Mouse (Mus musculus) liver, adult 2 months (tissue): ENCODE measurements at regions not wholly inside any gene's neighbourhood (a gene's known extent, or its start where the extent isn't known, plus 50 kb on each side); places are given as distances from the start of the nearest gene placed in this dataset.
"Not testable (repeated sequence)": the region's sequence is repeated elsewhere in the genome, so short reads cannot be mapped to it uniquely, and the experiment has no call there.

Experiments used
- DNase-seq: peaks from one replicate; pipeline ENCODE4 v3.0.0-alpha.2; 2011; ENCODE audit warnings: low read depth, low spot score; ENCODE audit errors: extremely low read depth
- H3K27ac ChIP-seq: fragments of 200-500 bp; replicated peaks from 2 replicates; pipeline ENCODE4 v1.5.1; 2012; ENCODE audit warnings: low read depth, mild to moderate bottlenecking, control low read depth, inconsistent platforms, low read length; ENCODE audit not compliant: insufficient read depth
- H3K27me3 ChIP-seq: fragments of 200-500 bp; 2 replicates; pipeline ENCODE4 v1.6.1; 2012; ENCODE audit warnings: mild to moderate bottlenecking, moderate library complexity, low read length, inconsistent platforms; ENCODE audit not compliant: control insufficient read depth, insufficient read depth
- H3K36me3 ChIP-seq: fragments of 200-500 bp; 2 replicates; pipeline ENCODE4 v1.6.1; 2012; ENCODE audit warnings: low read length, inconsistent platforms; ENCODE audit not compliant: control insufficient read depth, insufficient read depth
- H3K4me1 ChIP-seq: fragments of 200-500 bp; 2 replicates; pipeline ENCODE4 v1.6.1; 2011; ENCODE audit warnings: low read length; ENCODE audit not compliant: control insufficient read depth, insufficient read depth
- H3K4me3 ChIP-seq: fragments of 200-500 bp; 2 replicates; pipeline ENCODE4 v1.5.1; 2011; ENCODE audit warnings: low read depth, mild to moderate bottlenecking, control low read depth, low read length, moderate library complexity; ENCODE audit not compliant: insufficient read depth
- H3K79me2 ChIP-seq: fragments of 200-500 bp; 2 replicates; pipeline ENCODE4 v1.6.1; 2012; ENCODE audit warnings: inconsistent platforms, mild to moderate bottlenecking, low read length, moderate library complexity; ENCODE audit not compliant: control insufficient read depth, insufficient read depth
- H3K9ac ChIP-seq: fragments of 200-500 bp; 2 replicates; pipeline ENCODE4 v1.6.1; 2012; ENCODE audit warnings: low read depth, mild to moderate bottlenecking, control low read depth, inconsistent platforms, low read length
- CTCF ChIP-seq: fragments of 200-500 bp; IDR thresholded peaks from 2 replicates; pipeline ENCODE4 v1.5.1; 2011; ENCODE audit warnings: low read depth, low read length, control low read depth
- POLR2A ChIP-seq: fragments of 200-500 bp; IDR thresholded peaks from 2 replicates; pipeline ENCODE4 v1.6.1; 2011; ENCODE audit warnings: low read length, control low read depth; ENCODE audit not compliant: insufficient read depth; ENCODE audit errors: extremely low read depth
- WGBS: fragments of 180-500 bp; shearing (Covaris S2); methylation state at CpG from one replicate; pipeline ENCODE4 v1.1.7; 2018; 5-methylcytosine and 5-hydroxymethylcytosine counted together

DNA sequence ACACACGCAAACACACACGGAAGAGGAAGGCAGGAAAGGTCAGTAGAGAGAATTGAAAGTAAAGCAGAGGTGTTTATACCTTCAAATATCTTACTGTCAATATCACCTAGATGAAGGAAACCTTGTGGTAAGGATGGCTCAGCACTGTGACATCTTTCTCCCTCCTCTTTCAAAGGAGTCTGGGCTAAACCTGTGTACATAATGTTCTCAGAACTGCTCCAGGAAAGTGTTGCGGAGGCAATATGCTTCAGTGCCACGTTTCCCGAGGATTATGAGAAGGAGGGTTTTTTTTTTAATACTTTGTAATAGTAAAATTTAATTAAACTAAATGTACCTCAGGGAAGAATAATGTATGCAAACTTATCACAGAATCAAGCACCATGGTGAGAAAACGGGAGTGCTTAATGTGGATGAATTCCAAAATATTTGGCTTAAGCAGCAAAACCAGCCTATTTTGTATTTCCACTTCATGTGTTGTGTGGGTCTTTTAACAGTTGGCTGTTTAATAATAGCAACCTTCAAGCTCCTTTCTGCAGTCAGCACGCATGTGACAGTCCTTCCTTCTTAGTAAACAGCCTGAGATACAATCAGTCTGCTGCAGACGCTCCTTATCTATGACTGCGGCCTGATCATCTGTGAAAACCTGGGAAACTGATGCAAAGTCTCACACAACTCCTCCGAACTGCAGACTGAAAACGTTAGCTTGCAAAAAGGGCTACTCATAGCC lies 138.5 kb downstream of the Serpinb8 start:
- Histone ChIP-seq H3K79me2 (no peaks in the 10 kb centered on the region), H3K4me3 (no peak overlapping the region), H3K9ac (no peak overlapping the region), H3K4me1 (no peaks in the 10 kb centered on the region), H3K27me3 (no peaks in the 10 kb centered on the region), H3K27ac (no peak overlapping the region), H3K36me3 (no peaks in the 10 kb centered on the region)
- no peak for DNase-seq
- WGBS, result 58% methylated on average over 11 of the region's 11 CpGs
- no peak for TF ChIP-seq CTCF
- no peak for TF ChIP-seq POLR2A

DNA sequence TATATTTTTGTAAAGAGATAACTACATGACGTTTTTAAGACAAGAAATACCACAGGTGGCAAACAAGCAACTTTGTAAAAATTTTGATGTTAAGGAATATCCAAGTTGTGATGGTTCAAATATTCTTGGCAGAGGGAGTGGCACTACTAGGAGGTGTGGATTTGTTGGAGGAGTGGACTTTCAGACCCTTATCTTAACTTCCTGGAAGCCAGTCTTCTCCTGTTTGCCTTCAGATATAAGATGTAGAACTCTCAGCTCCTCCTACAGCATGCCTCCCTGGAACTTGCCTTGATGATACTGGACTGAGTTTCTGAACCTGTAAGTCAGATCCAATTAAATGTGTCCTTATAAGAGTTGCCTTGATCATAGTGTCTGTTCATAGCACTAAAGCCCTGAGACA lies 175.5 kb downstream of the Serpinb8 start:
- H3K4me1 ChIP-seq, result no peaks in the 10 kb centered on the region
- TF ChIP-seq CTCF (no peak), POLR2A (no peak)
- H3K27me3 ChIP-seq, result no peaks in the 10 kb centered on the region
- 55% methylated on average over 1 of the region's 1 CpGs for WGBS
- H3K79me2 ChIP-seq, result no peaks in the 10 kb centered on the region
- no peak overlapping the region for H3K4me3 ChIP-seq
- H3K36me3 ChIP-seq, result no peaks in the 10 kb centered on the region
- H3K27ac ChIP-seq, result no peak overlapping the region
- H3K9ac ChIP-seq, result no peak overlapping the region
- no peak for DNase-seq

DNA sequence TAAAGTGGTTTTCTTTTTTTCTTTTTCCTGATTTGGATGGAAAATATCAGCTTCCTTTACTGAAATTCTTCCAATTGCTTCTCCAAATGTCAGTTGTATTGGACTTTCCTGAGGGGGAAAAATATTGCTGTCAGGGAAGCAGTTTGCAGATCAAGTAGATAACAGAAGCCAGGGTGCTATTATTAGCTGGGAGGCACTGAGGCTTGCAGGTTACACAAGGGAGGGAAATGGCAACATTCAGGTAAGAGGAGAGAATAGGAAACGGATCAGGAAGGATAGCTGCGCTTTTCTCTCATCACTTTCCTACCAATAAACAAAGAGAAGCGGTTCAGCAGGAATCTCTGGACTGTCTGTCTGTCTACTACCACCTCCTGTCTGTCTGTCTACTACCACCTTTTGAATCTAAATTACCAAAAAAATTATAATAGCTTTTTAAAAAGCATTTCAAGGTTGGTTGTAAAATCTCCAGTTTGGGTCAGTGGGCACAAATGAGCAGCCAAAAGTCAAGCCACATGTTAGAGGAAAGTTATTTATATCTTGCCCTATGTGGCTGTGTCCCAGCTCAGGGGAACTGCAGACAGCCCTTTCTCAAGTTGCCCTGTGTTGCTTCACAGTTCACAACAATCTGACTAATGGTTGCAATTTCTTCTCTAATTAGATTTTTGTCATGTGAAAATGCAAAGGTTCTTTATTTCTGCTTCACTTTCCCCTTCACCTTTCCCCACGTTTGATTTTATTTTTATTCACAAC lies 177.6 kb downstream of the Serpinb8 start:
- TF ChIP-seq CTCF, result no peak
- no peak for TF ChIP-seq POLR2A
- H3K36me3 ChIP-seq, result no peaks in the 10 kb centered on the region
- no peaks in the 10 kb centered on the region for H3K4me1 ChIP-seq
- WGBS, result 52% methylated on average over 4 of the region's 4 CpGs
- H3K4me3 ChIP-seq, result no peak overlapping the region
- no peak for DNase-seq
- H3K27me3 ChIP-seq, result no peaks in the 10 kb centered on the region
- H3K9ac ChIP-seq, result no peak overlapping the region
- no peaks in the 10 kb centered on the region for H3K79me2 ChIP-seq
- no peak overlapping the region for H3K27ac ChIP-seq

DNA sequence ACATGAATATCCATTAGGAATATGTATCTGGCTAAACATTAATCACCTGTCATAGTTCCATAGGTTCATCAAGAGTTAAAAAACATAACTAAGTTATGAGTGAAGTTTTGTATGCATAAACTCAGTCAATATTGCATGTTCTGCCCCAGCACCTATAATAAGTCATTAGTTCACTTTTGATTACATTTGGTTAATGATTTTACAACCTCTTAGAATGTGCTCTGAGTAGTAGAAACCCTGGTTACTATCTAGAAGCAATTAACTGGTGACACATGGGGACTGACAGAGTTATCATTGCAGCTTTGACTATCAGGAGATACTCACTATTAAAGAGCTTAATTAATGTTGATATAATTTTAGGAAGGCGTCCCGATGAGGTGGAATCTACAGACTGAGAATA lies 183.2 kb downstream of the Serpinb8 start:
- no peaks in the 10 kb centered on the region for H3K79me2 ChIP-seq
- H3K4me1 ChIP-seq, result no peaks in the 10 kb centered on the region
- H3K4me3 ChIP-seq, result no peak overlapping the region
- no peaks in the 10 kb centered on the region for H3K27me3 ChIP-seq
- WGBS, result 85% methylated on average over 2 of the region's 2 CpGs
- H3K27ac ChIP-seq, result no peak overlapping the region
- no peak overlapping the region for H3K9ac ChIP-seq
- no peak for TF ChIP-seq CTCF
- TF ChIP-seq POLR2A, result no peak
- DNase-seq, result peak; percentile 13
- no peaks in the 10 kb centered on the region for H3K36me3 ChIP-seq

DNA sequence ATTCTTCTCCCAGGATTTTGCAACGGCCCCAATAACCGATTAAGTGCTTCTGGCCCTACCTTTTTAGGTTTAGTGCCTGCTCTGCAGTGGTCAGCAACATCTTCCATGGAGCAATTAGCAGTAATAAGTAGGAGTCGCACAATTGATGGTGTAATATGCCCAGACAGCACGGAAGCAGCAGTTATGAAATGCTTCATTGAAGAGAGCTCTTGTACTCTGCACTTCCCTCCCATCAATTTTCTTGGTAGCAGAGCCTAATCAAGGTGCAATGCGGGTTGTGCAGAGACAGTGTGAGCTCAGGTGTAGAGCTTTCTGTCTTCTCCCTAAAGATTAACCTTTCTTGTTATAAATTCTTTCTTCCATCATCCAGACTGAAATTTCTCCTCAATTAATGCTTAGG lies 193.3 kb downstream of the Serpinb8 start:
- no peak overlapping the region for H3K9ac ChIP-seq
- WGBS, result 46% methylated on average over 5 of the region's 5 CpGs
- peaks cover 2% of the 10 kb centered on the region; the same call in 1 of the 2 replicates for H3K4me1 ChIP-seq
- H3K79me2 ChIP-seq, result no peaks in the 10 kb centered on the region
- no peaks in the 10 kb centered on the region for H3K27me3 ChIP-seq
- peak; percentile 5 for DNase-seq
- no peak overlapping the region for H3K4me3 ChIP-seq
- TF ChIP-seq POLR2A (no peak), CTCF (no peak)
- H3K36me3 ChIP-seq, result no peaks in the 10 kb centered on the region
- no peak overlapping the region for H3K27ac ChIP-seq

DNA sequence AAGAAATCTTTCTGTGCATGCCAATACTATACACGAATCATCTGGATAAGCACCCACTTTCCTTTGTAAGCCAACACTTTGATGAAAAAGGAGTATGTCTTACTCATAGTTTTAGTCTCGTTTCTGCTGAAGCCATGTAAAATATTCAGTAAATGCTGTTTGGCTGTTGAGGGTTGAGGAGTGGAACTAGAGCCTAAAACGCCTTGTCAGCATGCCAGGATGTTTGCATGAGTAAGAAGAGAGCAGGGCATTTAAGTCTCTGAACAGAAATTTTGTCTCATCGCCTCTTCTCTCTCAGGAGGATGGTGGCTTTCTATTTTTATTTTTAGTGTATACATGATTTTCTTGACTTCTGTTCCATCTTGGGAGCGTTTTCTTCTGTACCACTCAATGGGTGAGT lies 216.0 kb downstream of the Serpinb8 start:
- no peak for DNase-seq
- WGBS, result 71% methylated on average over 5 of the region's 5 CpGs
- Histone ChIP-seq H3K9ac (no peak overlapping the region), H3K4me3 (no peak overlapping the region), H3K27me3 (no peaks in the 10 kb centered on the region), H3K4me1 (no peaks in the 10 kb centered on the region), H3K36me3 (no peaks in the 10 kb centered on the region), H3K27ac (no peak overlapping the region), H3K79me2 (no peaks in the 10 kb centered on the region)
- TF ChIP-seq POLR2A, result no peak
- no peak for TF ChIP-seq CTCF

DNA sequence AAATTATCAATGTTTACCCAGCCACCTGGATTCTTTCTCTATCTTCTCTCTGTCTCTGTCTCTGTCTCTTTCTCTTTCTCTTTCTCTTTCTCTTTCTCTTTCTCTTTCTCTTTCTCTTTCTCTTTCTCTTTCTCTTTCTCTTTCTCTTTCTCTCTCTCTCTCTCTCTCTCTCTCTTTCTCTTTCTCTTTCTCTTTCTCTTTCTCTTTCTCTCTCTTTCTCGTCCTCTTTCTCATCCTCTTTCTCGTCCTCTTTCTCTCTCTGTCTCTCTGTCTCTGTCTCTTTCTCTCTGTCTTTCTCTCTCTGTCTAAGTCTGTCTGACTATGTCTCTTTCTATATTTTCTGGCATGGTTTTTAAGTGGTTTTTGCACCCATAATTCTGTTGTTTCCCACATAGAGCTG lies 217.6 kb downstream of the Serpinb8 start:
- H3K4me1 ChIP-seq, DNase-seq, H3K36me3 ChIP-seq, H3K4me3 ChIP-seq, H3K79me2 ChIP-seq, H3K27ac ChIP-seq, H3K9ac ChIP-seq, H3K27me3 ChIP-seq: not testable (repeated sequence)
- 76% methylated on average over 2 of the region's 2 CpGs for WGBS
